Mouse (Mus musculus): ENCODE data around the gene Plxna1.
A peak's percentile ranks its signal among the peaks of the same experiment; 100 is the strongest.

Plxna1 gene

DNA sequence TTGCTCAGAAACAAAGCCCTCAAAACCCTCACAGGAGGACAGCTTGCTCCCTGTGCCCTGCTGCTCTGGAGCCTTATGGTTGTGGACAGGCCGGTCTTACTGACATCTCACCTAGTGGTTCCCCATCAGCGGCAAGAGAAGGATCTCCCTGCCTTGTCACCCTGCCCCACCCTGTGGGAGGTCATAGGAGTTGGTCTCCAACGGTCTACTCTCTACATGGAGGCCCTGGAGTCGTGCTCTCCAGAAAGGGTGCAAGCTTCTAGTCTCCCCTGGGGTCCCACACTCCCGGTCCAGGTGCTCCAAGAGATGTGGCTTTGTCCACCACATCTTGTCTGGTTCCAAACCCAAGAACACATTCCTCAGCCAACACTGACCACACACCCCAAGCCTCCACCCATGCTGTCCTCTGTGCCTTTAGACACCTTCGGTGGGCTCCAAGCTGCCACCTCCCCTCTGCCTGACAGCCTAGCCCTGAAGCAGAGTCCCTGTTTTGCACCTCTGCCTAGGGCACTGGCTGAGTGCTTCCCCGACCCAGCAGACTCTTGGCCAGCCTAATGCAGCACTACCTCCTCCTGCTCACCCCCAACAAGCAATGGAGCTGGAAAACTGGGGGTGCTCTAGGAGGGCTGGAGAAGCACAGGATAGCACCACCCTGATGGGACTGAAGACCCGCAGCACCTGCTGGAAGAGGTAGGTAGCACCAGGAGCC is 1.6 kb downstream of the Plxna1 start:
- DNase-seq: no peak

DNA sequence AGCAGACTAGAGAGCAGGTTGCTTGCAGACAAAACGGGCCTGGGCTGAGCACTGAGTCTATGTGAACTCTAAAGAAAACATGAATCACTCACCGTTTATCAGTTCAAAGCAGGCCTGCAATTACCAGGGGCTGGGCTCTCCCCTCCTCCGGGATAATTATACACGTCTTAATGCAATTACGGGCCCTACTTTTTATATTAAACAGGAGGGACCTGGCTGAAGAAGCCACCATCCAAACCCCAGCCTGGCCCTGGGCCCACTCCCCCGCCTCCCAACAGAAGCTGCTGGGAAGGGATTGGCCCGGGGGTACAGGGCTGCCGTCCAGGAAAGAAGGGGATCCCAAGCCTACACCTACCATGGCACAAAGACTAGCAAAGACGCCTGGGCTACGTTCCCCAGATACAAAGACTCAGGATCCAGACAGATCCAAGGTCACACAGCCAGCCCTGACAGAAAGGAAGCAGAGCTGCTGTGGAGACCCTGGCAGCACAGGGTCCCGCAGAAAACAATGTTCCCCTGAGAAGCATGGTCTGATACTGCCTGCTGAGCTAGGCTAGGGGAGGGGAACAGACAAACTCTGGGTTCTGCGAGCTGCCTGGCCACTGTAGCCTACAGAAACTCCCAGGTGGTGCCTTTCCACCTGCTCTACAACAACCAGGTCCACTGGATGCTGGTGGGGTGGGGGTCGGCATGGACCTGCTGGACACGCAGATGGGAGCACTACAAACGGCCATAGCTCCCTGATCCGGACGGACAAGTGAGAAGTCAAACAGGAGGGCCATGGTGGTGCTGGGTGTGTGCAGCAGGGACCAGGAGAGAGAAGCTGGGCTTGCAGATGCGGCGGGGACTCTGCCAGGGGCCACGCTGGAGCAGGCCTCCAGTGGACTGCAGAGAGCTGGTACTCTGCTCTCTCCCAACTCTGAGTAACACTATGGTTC is 2.4 kb downstream of the Plxna1 start:
- no peak for DNase-seq

DNA sequence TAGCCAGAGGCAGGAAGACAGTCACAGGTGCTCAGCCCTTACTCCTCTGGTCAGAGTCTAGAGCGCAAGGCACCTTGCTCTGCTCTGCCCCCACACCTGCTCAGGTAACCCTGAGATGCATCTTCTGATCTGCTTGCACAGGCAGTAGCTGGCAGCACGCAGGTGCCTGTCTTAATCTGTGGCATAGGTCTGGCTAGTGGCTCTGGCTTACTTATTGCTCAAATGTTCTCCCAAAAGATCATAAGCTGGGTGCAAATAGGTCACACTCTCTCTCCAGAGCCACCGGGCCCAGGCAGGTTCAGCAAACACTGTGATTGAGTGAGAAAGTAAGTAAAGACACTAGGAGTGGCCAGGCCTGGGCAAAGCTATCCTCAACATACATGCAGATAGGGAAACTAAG is 3.2 kb downstream of the Plxna1 start:
- no peak for DNase-seq

DNA sequence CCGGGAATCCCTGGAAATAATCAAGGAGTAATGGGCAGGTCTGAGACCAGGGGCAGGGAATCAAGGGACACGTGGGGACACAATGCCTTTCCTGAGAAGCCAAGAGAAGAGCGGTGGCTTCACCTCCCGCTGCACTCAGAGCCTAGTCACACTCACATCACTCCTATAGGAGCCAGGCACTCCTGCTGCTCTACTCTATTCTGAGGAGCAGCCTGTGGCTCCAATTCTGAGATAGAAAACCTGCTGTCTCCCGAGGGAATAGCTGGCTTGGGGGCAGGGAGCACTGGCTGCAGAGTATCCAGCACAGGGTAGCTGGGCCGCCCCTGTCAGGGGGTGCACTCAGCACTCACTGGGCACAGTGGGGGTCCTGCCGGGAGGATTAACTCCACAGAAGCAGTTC is 6.8 kb downstream of the Plxna1 start:
- DNase-seq: no peak

DNA sequence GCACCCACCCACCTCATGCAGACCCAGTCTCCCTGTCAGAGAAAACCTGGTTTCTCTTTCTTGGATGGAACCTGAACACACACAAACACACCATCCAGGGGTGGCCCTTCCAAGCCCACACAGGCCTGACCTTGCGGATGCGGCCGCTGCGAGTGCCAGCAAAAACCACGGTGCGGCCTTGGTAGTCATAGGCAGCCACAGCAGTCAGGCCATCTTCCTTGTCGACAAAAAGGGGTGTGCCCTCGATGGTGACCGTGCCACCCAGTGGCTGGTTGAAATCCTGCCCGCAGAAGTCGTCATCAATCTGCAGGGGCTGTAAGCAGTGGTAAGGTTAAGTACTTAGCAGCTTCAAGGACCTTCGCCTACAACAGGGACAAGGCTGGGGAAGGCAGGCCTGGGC is 7.7 kb downstream of the Plxna1 start:
- DNase-seq: no peak

DNA sequence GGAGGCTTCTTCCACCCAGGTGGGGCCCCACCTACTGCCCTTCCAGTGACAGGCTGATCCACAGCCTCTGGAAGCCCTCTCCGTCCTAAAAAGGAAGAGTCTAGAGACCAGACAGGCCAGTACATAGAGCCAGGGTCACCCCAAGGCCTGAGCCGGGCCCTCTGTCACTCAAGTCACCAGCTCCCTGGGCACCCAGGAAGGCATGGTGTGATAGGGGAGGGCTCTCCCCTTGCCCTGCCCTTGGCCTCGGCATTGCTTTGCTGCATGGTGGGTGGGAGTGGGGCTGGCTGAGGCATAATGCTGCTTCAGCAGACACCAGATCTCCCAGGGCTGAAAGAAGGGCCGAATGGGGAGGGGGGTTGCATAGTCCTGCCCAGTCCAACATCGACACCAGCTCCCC is 8.3 kb downstream of the Plxna1 start:
- DNase-seq: no peak

DNA sequence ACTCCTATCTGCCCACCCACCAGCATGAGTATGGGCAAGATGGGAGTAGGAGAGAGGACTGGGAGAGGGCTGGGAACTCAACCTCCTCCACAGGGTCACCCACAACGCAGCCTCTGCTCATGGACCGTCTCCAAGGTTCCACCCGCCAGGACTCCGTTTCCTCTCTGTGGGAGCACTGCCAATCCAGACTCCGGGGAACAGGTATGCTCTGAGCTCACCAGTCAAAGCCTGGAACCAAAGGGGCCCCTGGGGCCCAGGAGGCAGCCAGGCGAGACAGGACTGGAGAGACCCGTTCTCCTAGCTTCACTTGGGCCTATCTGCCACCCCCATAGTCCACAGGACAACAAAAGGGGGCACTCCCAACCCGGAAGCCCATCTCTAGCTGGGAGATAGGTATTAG is 9.3 kb downstream of the Plxna1 start:
- DNase-seq: no peak

DNA sequence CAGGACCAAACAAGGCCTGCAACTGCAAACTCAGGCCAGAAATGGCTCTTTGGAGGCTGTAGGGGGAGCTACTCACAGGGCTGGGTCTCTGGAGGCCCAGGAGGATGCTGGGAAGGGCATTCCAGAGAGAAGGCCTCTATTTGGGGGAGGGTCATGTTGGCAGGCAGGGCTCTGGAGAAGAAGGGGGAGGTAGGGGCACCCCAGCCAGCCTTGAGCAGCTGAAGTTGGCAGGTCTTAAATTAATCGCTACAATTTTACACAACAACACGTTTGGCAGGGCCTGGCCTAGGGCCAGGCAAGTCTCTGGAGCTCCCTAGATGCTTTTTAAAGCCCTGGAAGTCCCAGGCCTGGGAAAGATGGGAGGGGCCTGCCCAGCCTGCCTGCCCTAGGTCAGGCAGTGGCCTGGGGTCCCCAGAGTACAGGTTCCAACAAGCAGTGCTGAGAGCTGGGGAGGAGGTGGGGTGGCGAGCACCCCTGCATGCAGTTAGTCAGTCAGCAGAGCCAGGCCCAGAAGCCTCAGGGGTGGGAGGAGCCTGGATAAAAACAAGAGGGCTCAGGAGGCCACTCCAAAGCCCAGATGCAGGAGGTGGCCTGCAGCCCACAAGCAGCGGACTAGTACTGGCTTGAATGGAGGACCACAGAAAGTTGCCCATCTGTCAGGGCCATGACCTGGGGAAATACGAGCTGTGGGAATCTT is 10.8 kb downstream of the Plxna1 start:
- peak; percentile 57 for DNase-seq

DNA sequence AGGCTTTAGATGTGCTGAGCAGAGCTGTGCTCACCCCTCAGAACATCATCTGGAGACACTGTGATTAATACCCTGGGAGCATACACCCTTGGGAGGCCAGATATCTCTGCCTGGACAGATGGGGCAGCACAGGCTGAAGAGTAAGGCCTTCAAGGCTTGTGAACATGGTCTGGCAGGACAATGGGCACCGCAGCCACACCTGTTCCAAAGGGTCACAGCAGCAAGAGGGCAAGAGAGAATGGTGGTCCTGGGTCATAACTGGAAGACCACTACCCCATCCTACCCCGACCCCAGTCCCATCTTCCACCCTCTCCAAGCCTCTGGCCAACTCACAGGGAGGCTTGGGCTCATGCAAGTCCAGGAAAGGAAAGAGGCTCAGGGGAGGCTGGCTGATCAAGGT is 11.9 kb downstream of the Plxna1 start:
- DNase-seq: no peak

DNA sequence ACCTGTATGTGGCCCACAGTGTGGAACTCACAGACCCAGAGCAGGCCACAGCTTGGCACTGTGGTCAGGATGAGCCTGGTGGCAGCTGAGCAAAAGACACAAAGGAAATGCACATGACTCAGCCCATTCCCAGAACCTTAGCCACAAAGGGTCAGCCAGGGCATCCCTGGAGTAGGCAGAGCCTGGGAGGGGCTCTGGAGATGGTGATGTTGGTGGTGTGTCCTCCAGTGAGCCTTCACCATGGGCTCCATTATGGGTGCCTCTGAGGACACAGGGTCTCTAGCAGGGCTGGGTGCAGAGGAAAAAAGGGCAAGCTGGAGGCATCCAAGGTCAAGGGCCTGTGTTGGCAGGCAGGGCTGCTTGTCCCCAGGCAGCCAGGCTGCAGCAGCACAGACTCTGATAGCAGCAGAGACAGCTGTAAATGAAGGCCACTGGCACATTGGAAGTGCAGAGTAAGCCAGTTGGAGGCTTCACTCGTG is 12.3 kb downstream of the Plxna1 start:
- no peak for DNase-seq

DNA sequence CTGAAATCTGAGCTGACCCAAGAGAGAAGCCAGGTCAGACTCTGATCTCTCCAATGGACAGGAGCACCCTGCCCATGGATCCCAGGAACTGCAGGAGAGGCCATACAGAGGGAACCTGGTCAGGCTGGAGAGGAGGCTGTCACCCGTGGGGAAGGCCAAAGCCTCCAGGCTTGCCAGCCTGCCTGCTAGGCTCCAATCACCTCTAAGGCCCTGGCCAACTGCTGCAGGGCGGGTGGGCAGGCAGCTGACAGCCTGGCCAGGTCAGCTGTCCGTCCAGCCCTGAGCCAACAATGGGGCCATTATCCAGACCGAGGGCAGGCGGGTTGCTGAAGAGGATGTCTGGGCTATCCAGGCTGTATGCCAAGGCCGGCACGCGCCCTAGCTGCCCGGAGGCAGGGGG is 14.1 kb downstream of the Plxna1 start:
- DNase-seq: peak; percentile 62

DNA sequence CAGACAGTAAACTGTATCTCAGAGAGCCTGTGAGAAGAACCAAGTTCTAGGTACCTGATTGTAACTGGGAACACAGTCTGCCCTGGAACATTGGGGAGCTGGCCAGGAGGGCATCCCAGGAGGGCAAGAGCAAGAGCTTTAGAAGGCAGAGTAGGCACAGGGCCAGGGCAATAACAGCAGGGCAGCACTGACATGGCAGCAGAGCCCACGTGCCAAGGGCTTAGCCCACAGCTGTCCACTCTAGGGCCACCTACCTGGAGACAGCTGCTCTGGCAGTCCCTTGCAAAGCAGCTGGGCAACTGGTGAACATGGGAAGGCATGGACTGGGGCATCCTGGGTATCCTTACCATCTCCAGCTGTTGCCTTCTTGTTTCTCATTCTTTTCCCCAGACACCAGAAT is 14.6 kb downstream of the Plxna1 start:
- DNase-seq: no peak

DNA sequence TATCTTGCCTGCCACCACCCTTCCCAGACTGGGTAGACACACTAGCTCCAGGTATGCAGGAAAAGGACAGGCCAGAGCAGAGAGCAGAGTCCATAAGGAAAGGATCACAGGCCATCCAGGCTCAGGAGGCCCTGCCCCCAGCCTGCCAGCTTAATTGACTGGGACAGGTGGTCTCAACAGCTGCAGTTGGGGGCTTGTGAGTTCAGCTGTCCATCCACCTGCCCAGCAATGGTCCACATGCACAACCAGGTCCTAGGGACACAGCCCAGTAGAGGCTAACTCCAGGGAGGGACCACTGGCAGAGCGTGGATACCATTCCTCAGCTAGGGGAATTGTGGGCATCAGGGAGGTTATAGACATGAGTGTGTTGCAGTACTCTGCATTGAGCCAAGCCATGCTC is 16.6 kb downstream of the Plxna1 start:
- no peak for DNase-seq

DNA sequence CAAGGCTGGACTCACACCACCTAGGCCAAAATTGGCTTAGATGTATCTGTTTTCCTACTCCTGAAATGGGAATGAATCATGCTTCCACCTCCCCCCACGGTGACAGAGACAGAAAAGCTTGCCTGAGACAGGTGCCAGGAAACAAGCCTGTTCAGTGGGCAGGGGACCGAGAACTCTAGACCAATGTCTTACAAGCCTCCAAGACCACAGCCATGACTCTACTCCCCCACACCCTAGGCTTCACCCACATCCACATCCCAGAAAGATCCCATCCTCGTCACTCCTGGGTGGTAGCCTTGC is 17.0 kb downstream of the Plxna1 start:
- no peak for DNase-seq

DNA sequence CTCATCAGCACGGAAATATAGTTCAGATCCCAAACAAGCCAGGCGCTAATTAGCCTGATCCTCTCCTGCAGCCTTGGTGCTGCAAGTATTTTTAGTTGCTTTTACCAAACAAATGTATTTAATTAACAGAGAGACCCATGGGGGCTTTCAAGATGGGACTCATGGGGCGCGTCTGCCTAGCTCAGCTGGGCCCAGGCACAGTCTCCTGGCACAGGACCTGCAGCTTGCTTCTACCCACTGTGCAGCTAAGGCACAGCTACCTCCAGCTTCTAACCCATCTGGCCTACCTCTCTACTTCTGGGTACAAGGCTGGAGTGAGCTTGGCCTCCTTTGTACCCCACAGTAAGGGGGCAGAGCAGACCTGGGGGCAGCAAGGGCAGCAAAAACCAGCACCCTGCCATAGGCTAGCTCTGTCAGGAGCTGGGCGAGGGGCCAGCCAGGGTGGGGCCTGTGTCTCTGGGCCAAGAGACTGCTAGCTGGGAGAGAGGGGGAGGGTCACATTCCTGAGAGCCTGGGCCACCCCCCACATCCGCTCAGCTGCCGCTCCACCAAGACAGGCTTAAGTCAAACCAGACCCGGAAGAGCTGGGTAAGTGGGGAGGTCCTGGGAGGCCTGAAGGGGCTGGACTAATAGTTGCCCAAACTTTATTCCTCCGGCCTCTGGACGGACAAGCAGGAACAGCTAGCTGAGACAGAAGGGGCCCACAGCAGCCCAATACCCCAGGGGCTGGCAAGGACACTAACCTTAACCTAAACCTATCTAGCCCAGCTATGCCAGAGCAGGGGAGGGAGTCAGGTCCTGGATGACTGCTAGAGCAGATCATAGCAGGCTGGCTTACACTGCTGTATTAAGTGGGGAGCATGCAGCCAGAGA is 17.6 kb downstream of the Plxna1 start:
- no peak for DNase-seq

DNA sequence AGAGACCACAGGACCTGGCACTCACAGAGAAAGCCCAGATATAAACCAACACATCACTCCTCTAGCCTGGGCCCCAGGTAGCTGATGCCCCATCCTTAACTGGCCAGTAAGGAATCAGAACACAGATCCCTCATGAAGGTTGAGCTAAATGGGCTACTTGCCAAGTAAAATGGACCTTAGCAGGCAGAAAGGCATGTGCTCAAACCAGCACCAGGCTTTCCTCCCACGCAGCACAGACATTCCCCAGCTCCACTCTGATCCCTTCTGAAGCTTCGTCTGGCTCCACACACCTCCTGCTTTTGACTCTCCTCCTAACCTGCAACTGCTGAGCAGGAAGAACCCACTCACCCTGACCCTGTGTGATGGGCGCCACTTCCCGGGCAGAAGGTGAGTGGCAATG is 20.4 kb downstream of the Plxna1 start:
- DNase-seq: no peak

DNA sequence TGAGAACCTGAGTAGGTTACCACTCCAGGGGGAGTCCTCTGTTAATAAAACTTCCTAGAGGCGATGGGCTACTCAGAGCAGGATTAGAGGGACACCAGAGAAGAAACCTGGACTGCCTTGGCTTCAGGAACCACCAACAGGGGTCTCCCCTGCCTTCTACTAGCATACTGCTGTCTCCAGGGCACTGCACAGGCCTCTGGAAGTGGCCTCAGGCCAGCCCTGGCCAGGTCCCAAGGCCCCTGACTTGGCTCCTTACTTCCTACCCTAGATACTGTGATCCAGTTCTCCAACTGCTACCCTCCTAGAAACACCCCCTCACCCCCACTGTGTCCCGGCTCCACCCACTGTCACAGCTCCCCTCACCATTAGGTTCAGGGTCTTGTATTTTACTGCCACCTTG is 23.0 kb downstream of the Plxna1 start:
- peak; percentile 60 for DNase-seq

DNA sequence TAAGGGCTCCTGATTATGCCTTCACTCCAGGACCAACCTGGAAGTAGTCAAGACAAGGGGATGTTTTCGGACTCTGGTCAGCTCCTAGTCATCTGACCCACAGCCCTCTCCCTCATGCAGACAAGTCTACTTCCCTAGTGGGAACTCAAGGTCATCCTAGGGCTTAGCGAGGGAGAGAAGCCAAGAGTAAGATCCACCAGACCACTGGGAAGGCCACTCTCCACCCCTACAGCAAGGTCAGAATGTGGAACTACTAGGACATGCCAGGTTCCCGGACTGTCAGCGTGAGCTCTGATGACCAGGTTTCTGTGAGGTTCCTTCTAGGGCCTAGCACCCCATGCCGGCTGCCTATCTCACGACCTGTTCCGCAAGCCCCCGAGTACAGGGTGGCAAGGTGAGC is 23.7 kb downstream of the Plxna1 start:
- no peak for DNase-seq

DNA sequence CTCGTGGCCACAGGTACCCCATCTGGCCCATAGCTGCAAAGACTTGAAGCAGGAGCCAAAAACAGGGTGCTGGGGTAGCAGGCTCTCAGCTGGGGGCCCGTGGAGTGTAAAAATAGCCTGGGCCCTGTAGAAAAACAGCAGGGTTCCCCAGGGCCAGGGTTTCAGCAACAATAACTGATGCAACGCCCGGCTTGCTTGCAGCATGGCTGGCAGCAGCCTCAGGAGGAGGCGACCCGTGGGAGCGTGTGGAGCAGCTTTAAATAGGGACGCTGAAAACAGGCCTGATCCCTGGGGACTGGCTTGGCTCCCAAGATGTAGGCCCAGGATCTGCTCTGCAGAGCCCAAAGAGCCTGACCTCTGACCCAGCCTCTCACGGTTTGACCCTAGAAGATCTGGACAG is 24.8 kb downstream of the Plxna1 start:
- DNase-seq: no peak

DNA sequence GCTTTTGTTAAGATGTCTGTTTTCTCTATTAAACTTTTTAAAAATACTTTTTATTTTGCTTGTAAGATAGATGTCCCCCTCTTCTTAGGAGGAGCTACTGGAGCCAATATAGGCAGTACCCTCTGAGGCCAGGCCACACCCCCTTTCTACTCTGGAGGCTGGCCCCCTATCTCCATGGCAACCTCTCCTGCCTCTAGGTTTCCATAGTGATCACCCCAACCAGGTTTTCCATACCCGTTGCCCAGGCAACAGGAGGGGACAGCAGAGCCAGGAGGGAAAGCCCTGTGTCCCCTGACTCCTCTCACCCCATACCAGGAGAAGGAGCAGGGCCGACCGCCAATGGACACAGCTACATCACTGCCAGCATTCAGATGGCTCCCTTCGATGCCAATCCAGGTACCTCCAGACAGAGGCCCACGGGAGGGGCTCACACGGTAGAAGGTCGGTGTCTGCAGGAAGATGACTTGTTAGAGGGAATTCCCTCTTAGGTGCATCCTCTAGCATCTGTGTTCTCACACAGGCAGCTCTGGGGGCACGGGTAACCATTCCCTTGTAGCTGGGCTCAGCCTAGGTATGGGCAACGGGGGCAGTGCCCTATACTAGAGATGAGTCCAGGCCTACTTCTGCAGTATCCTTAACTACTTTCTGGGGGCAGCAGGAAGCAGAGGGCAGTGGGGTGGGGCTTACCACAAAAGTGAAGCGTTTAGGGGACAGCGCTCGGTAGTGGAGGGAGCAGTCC is 28.3 kb downstream of the Plxna1 start:
- no peak for DNase-seq

DNA sequence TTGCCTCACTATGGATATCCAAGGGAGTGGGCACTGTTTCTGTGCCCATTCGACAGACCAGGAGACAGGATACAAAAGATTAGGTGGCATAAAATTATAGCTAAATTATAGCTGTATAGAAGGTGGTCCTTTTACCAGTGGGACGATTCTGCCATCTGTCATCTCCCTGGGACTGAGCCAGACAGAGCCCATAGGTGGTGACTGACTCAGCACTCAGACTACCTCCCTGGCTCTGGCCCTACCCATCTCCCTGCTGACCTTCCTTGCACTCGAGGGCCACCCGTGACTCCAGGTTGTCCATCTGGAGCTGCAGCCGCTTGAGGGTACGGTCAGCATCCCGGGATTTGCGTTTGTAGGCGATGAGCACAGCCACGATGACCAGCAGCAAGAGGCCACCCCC is 31.5 kb downstream of the Plxna1 start:
- no peak for DNase-seq

DNA sequence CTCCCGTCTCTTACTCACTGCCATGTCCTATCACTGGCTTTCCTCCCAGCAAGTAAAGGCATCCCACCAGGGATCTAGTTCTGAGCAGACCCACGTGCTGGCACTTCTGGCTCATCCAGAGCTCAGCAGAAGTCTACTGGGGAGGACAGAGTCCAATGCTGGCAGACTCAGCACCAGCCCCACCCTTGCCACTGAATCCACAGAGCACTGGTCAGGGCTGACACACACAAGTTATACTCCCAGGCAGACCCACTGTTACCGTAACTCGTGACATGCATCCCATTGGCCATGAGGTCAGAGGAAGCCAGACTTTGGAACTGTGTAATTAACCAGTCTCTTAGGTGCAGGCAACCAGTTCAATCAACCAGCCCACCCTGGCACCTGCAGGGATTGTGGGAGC is 33.8 kb downstream of the Plxna1 start:
- DNase-seq: no peak
